Mouse (Mus musculus) erythroblast, adult 5-6 weeks (primary cell): Measurements from ENCODE around the gene Olfr1346. TPM values are rescaled to one million over a fixed set of nuclear protein-coding genes. Genes with fewer than 3 reads are reported as not detected.
"Not testable (repeated sequence)": the region's sequence is repeated elsewhere in the genome, so short reads cannot be mapped to it uniquely, and the experiment has no call there.

Experiments used
- ATAC-seq: replicated peaks from 2 replicates; pipeline ENCODE4 v1.8.0; 2016; ENCODE audit warnings: moderate number of reproducible peaks, mild to moderate bottlenecking, moderate TSS enrichment, inconsistent platforms; ENCODE audit not compliant: poor library complexity, low FRiP score, severe bottlenecking
- total RNA-seq, 2 experiments: library from RNA; stranded (forward) in 1 of 2; stranded (reverse) in 1 of 2; fragments of 150-400 nt in 1 of 2; fragments of 200-764, 138-1000 nt in 1 of 2; gene quantifications; 2 replicates each; pipeline versions ENCODE4 v1.2.3 to v1.2.4; 2015 to 2017; ENCODE audit warnings: low replicate concordance in 2 of 2

Olfr1346 gene
- total RNA-seq (2015; ENCODE audit: low replicate concordance) = not detected in 2 replicates
- not detected in 2 replicates for total RNA-seq (2017; ENCODE audit: low replicate concordance)

GRCm38 (mm10) chr7:6466951-6467350, at the start of gene Olfr1346:
Gene Olfr1346 (plus strand): TSS chr7:6467101.
- ATAC-seq = no peak

GRCm38 (mm10) chr7:6419894-6420293, 47.0 kb upstream of the Olfr1346 start:
- ATAC-seq = no peak

- ATAC-seq = no peak
These were observed 37.5 kb upstream of the Olfr1346 start for GRCm38 (mm10) chr7:6429381-6429780.

GRCm38 (mm10) chr7:6430342-6430741, 36.6 kb upstream of the Olfr1346 start:
- ATAC-seq = no peak

GRCm38 (mm10) chr7:6438388-6438787, 28.5 kb upstream of the Olfr1346 start, which contains the start of gene Olfr1344:
Gene Olfr1344 (plus strand): TSS chr7:6438688.
- ATAC-seq = no peak

GRCm38 (mm10) chr7:6441173-6441572, 25.7 kb upstream of the Olfr1346 start:
- no peak for ATAC-seq

- no peak for ATAC-seq
These were observed 19.1 kb upstream of the Olfr1346 start for GRCm38 (mm10) chr7:6447771-6448170.

GRCm38 (mm10) chr7:6455868-6456267, 11.0 kb upstream of the Olfr1346 start, which contains the start of gene Olfr1336:
Gene Olfr1336 (plus strand): TSS chr7:6456168.
- ATAC-seq = no peak

- ATAC-seq = no peak
These were observed 10.5 kb upstream of the Olfr1346 start for GRCm38 (mm10) chr7:6456399-6456798.

- ATAC-seq = not testable (repeated sequence)
These were observed 10.7 kb downstream of the Olfr1346 start for GRCm38 (mm10) chr7:6477633-6478032.

- no peak for ATAC-seq
These were observed 19.9 kb downstream of the Olfr1346 start, which contains the start of gene Olfr5 for GRCm38 (mm10) chr7:6486841-6487240. Gene Olfr5 (minus strand): TSS chr7:6486941.

GRCm38 (mm10) chr7:6499655-6500054, 32.8 kb downstream of the Olfr1346 start, which contains the start of gene Olfr1347:
Gene Olfr1347 (minus strand): TSS chr7:6499755.
- ATAC-seq = no peak

- ATAC-seq = no peak
These were observed 41.7 kb downstream of the Olfr1346 start, which contains the start of gene Olfr1348 for GRCm38 (mm10) chr7:6508648-6509047. Gene Olfr1348 (minus strand): TSS chr7:6508748.

GRCm38 (mm10) chr7:6521666-6522065, 54.8 kb downstream of the Olfr1346 start:
- no peak for ATAC-seq

GRCm38 (mm10) chr7:6522850-6523249, 55.9 kb downstream of the Olfr1346 start, which contains the start of gene Olfr1349:
Gene Olfr1349 (minus strand): TSS chr7:6522950.
- no peak for ATAC-seq

GRCm38 (mm10) chr7:6525001-6525400, 58.1 kb downstream of the Olfr1346 start:
- ATAC-seq = no peak

- no peak for ATAC-seq
These were observed 59.2 kb downstream of the Olfr1346 start for GRCm38 (mm10) chr7:6526141-6526540.

Other genes starting within 250 kb of the Olfr1346 start
- not detected in 2 replicates for gene Zscan5b, start 244.8 kb upstream of the Olfr1346 start, total RNA-seq (2015; ENCODE audit: low replicate concordance)
- not detected in 2 replicates for gene Zscan5b, start 244.8 kb upstream of the Olfr1346 start, total RNA-seq (2017; ENCODE audit: low replicate concordance)
- gene Epp13, start 214.4 kb upstream of the Olfr1346 start, total RNA-seq (2015; ENCODE audit: low replicate concordance) = not detected in 2 replicates
- not detected in 2 replicates for gene Epp13, start 214.4 kb upstream of the Olfr1346 start, total RNA-seq (2017; ENCODE audit: low replicate concordance)
- not detected in 2 replicates for gene Zfp667, start 180.5 kb upstream of the Olfr1346 start, total RNA-seq (2015; ENCODE audit: low replicate concordance)
- 0.09 and 0.84 TPM in 2 replicates for gene Zfp667, start 180.5 kb upstream of the Olfr1346 start, total RNA-seq (2017; ENCODE audit: low replicate concordance)
- gene Zfp583, start 135.8 kb upstream of the Olfr1346 start, total RNA-seq (2015; ENCODE audit: low replicate concordance) = not detected in 2 replicates
- gene Zfp583, start 135.8 kb upstream of the Olfr1346 start, total RNA-seq (2017; ENCODE audit: low replicate concordance) = not detected in 2 replicates
- not detected in 2 replicates for gene Gm3854, start 123.3 kb upstream of the Olfr1346 start, total RNA-seq (2015; ENCODE audit: low replicate concordance)
- gene Gm3854, start 123.3 kb upstream of the Olfr1346 start, total RNA-seq (2017; ENCODE audit: low replicate concordance) = not detected in 2 replicates
- not detected in 2 replicates for gene Zfp78, start 103.8 kb upstream of the Olfr1346 start, total RNA-seq (2015; ENCODE audit: low replicate concordance)
- gene Zfp78, start 103.8 kb upstream of the Olfr1346 start, total RNA-seq (2017; ENCODE audit: low replicate concordance) = 0.43 and 2.1 TPM in 2 replicates
- gene Zfp28, start 83.8 kb upstream of the Olfr1346 start, total RNA-seq (2015; ENCODE audit: low replicate concordance) = not detected in 2 replicates
- 9.6 TPM in 1 of 2 replicates, not detected in the other for gene Zfp28, start 83.8 kb upstream of the Olfr1346 start, total RNA-seq (2017; ENCODE audit: low replicate concordance)
- gene Smim17, start 68.4 kb upstream of the Olfr1346 start, total RNA-seq (2015; ENCODE audit: low replicate concordance) = not detected in 2 replicates
- gene Smim17, start 68.4 kb upstream of the Olfr1346 start, total RNA-seq (2017; ENCODE audit: low replicate concordance) = not detected in 2 replicates
- gene Gm20715, start 56.8 kb upstream of the Olfr1346 start, total RNA-seq (2015; ENCODE audit: low replicate concordance) = not detected in 2 replicates
- not detected in 2 replicates for gene Gm20715, start 56.8 kb upstream of the Olfr1346 start, total RNA-seq (2017; ENCODE audit: low replicate concordance)
- gene Olfr1344, start 28.4 kb upstream of the Olfr1346 start, total RNA-seq (2015; ENCODE audit: low replicate concordance) = not detected in 2 replicates
- gene Olfr1344, start 28.4 kb upstream of the Olfr1346 start, total RNA-seq (2017; ENCODE audit: low replicate concordance) = not detected in 2 replicates
- gene Olfr1336, start 10.9 kb upstream of the Olfr1346 start, total RNA-seq (2015; ENCODE audit: low replicate concordance) = not detected in 2 replicates
- gene Olfr1336, start 10.9 kb upstream of the Olfr1346 start, total RNA-seq (2017; ENCODE audit: low replicate concordance) = not detected in 2 replicates
- not detected in 2 replicates for gene Olfr5, start 19.8 kb downstream of the Olfr1346 start, total RNA-seq (2015; ENCODE audit: low replicate concordance)
- not detected in 2 replicates for gene Olfr5, start 19.8 kb downstream of the Olfr1346 start, total RNA-seq (2017; ENCODE audit: low replicate concordance)
- gene Olfr1347, start 32.7 kb downstream of the Olfr1346 start, total RNA-seq (2015; ENCODE audit: low replicate concordance) = not detected in 2 replicates
- not detected in 2 replicates for gene Olfr1347, start 32.7 kb downstream of the Olfr1346 start, total RNA-seq (2017; ENCODE audit: low replicate concordance)
- gene Olfr1348, start 41.6 kb downstream of the Olfr1346 start, total RNA-seq (2015; ENCODE audit: low replicate concordance) = not detected in 2 replicates
- not detected in 2 replicates for gene Olfr1348, start 41.6 kb downstream of the Olfr1346 start, total RNA-seq (2017; ENCODE audit: low replicate concordance)
- gene Olfr1349, start 55.8 kb downstream of the Olfr1346 start, total RNA-seq (2015; ENCODE audit: low replicate concordance) = not detected in 2 replicates
- gene Olfr1349, start 55.8 kb downstream of the Olfr1346 start, total RNA-seq (2017; ENCODE audit: low replicate concordance) = not detected in 2 replicates
- not detected in 2 replicates for gene Olfr1350, start 97.7 kb downstream of the Olfr1346 start, total RNA-seq (2015; ENCODE audit: low replicate concordance)
- not detected in 2 replicates for gene Olfr1350, start 97.7 kb downstream of the Olfr1346 start, total RNA-seq (2017; ENCODE audit: low replicate concordance)
- gene Zim1, start 229.3 kb downstream of the Olfr1346 start, total RNA-seq (2015; ENCODE audit: low replicate concordance) = not detected in 2 replicates
- gene Zim1, start 229.3 kb downstream of the Olfr1346 start, total RNA-seq (2017; ENCODE audit: low replicate concordance) = not detected in 2 replicates